Comparison of ENCODE assay signal across 14 mouse cellular contexts in the genomic region with DNA sequence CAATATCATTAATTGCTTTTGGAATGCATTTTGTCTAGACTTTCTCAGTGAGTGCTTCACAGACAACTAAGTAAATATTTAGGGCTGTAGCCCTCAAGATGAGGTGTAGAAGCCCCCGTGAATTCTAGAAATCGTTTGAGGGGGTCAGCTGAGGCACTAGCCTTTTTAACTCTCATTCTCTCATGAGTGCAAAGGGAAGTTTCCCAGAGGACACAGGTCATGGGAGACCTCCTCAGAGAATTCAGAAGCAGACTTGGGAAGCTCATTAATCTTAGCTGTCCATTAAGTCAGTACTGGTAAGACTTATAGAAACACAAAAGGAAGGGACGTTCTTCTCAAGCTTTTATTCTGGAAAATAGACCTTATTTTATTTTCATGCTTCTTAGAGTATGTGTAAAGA.
"Had no signal": no experiment of that assay in that cellular context is flagged by ENCODE, and none has a peak within 500 bp of the region (broad histone marks: within the 10 kb centered on the region; RNA-seq: fewer than 3 reads in every experiment).

No protein-coding gene starts in this region.

- H3K36me3 ChIP-seq: liver, embryonic 13.5 days; midbrain, embryonic 12.5 days; midbrain, embryonic 15.5 days; stomach, embryonic 15.5 days had no signal

- H3K4me2 ChIP-seq: liver, embryonic 13.5 days; midbrain, embryonic 12.5 days; midbrain, embryonic 15.5 days; stomach, embryonic 15.5 days had no signal

- ATAC-seq: midbrain, embryonic 15.5 days had no signal

- H3K9me3 ChIP-seq: liver, embryonic 13.5 days; midbrain, embryonic 12.5 days; midbrain, embryonic 15.5 days; stomach, embryonic 15.5 days had no signal

- H3K27me3 ChIP-seq: liver, embryonic 13.5 days; midbrain, embryonic 12.5 days; midbrain, embryonic 15.5 days; stomach, embryonic 15.5 days had no signal

- H3K9ac ChIP-seq: liver, embryonic 13.5 days; midbrain, embryonic 12.5 days; midbrain, embryonic 15.5 days; stomach, embryonic 15.5 days had no signal

- DNase-seq: layer of hippocampus, adult 9-11 months; liver, embryonic 13.5 days; lung, adult 2 months; lung, postnatal 14 days; lung, postnatal 4 days; right cerebral cortex, adult 18-20 months; right cerebral cortex, postnatal 14 days; spleen, adult 18-20 months; thymus, postnatal 25 days had no signal

- H3K4me1 ChIP-seq: midbrain, embryonic 12.5 days; midbrain, embryonic 15.5 days; stomach, embryonic 15.5 days had no signal

- H3K27ac ChIP-seq: kidney, postnatal 0 days; layer of hippocampus, adult 2 months; liver, embryonic 13.5 days; midbrain, embryonic 12.5 days; midbrain, embryonic 15.5 days; stomach, embryonic 15.5 days had no signal

- H3K4me3 ChIP-seq: layer of hippocampus, adult 2 months; liver, embryonic 13.5 days; midbrain, embryonic 12.5 days; midbrain, embryonic 15.5 days; stomach, embryonic 15.5 days had no signal
